Mouse (Mus musculus) embryo, embryonic 10.5 days (tissue): ENCODE data around the gene Slc13a4.
A peak's percentile ranks its signal among the peaks of the same experiment; 100 is the strongest.

Experiments used
- DNase-seq: peaks from one replicate; pipeline ENCODE4 v3.0.0-alpha.2; 2015; ENCODE audit warnings: low spot score

Slc13a4 gene

DNA sequence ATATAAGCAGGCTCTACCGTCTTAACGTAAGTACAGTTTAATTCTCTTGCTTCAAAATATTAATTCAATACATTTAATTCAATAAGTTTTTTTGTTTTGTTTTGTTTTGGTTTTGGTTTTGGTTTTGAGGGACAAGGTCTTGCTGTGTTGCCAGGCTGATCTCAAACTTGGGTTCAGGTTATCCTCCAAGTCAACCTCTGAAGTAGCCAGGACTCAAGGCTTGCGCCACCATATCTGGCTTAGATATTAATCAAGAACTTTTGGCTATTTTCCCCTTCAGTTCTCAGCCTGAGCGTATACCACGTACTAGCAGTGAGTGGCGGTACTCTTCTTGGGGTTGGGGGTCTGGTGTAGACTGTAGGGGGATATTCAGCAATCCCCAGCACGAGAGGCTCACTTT, 5.3 kb downstream of the Slc13a4 start:
- DNase-seq, result no peak

DNA sequence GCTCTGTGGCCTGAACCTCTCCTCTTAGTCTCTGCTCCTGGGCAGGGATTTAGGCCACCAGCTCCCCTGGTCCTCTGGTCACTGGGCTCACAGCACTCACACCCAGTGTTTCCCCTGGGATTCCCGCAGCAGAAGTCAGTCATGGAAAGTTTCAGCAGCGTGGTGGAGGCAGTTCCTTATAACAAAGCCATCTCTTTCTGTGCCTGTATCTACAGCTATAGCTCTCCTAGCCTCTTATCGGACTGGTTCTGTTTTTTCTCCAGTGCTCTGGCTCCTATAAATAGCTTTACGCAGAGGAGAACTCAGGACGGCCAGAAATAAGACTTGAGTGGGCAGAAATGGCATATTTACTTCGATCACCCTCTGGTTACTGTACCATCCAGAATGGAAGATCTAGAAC, 9.6 kb downstream of the Slc13a4 start:
- DNase-seq, result no peak

GRCm38 (mm10) chr6:35297516-35298227, 10.3 kb downstream of the Slc13a4 start:
- no peak for DNase-seq

- DNase-seq, result no peak
These were observed 10.9 kb downstream of the Slc13a4 start for GRCm38 (mm10) chr6:35297001-35297400.

DNA sequence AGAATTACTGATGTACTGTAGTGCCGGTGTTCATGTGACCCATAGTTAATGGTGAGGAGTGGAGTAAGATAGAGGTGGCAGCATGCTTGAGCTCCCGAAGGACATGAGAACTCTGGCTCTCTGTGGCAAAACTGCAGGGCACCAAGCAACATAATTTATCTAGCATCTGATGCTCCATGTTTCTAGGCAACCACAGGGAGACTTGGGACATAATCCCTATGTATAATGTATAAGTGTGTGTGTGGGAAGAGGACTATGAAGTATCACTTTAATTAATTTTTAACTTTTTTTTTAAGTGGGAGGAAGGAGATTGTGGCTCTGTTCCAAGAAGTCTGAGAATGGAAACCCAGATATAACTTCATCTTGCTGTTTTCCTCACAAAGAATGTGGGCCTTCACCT, 13.0 kb downstream of the Slc13a4 start:
- no peak for DNase-seq

- DNase-seq, result no peak
These were observed 18.3 kb downstream of the Slc13a4 start for GRCm38 (mm10) chr6:35289676-35290075.

DNA sequence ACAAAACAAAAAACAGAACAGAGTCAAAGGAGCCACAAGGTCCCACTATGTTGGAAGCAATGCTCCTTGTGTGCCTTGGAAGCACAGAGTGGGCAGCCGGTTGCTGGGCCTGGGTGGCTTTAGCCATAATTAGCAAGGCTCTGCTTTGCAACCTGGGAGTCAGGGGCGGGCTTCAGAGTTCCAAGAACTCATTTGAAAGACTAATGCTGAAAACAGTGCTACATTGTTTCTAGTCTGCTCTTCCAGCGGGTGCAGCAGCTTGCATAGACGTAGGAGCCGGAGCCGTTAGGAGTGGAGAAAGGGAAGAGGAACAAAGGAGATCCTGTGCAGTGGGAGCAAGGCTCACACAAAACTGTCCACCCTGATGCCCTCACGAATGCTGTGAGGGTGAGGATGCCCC, 19.0 kb downstream of the Slc13a4 start:
- DNase-seq, result peak; percentile 21

GRCm38 (mm10) chr6:35288114-35288761, 19.7 kb downstream of the Slc13a4 start:
- peak; percentile 5 for DNase-seq

DNA sequence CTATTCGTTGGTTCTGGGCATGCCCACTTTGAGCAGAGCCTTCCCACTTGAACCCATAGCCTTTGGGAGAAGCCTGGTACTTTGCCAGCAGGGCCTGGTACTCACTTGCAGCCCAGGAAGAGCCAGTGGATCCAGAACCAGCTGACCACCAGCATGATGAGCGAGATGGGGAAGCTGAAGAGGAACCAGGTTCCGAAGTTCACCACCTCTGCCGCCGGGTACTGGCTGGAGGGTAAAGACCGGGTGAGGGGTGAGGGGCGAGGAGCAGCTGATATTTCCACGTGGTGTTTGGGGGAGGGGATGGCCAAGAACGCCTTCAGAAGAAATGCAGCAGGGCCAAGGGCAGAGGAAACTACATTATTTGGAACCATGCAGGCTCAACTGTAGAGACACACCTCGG, 28.6 kb downstream of the Slc13a4 start:
- no peak for DNase-seq

DNA sequence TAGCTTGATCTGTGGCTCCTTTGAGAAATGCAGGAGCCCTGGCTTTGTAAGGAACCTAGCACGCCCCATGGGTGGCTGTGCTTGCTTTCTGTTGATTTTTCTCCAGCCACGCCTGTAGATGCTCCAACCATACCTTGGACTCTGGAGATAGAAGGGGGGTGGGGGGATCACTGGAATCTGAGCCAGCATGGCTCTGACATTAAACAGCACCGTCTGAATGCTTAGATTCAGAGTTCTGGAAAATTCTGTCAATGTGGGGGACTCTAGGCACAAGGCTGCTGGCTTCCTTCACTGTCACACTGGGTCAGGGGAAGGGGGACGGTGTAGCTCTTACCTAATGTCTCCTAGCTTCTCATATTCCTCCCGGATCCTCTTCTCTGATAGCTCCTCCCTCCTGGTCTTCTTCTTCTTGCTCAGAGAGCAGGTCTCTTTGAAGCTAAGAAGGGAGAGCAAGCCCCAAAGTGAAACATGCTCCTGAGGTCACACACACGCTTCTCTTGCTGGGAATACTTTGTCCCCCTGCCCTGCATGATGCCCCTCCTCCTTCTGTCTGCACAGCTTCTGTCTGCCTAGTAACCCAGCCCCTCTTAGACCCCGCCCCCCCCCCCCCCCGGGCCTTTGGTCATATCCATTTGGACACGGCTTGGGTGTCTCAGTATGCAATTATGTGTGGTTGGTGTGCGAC, 29.9 kb downstream of the Slc13a4 start:
- DNase-seq, result no peak

DNA sequence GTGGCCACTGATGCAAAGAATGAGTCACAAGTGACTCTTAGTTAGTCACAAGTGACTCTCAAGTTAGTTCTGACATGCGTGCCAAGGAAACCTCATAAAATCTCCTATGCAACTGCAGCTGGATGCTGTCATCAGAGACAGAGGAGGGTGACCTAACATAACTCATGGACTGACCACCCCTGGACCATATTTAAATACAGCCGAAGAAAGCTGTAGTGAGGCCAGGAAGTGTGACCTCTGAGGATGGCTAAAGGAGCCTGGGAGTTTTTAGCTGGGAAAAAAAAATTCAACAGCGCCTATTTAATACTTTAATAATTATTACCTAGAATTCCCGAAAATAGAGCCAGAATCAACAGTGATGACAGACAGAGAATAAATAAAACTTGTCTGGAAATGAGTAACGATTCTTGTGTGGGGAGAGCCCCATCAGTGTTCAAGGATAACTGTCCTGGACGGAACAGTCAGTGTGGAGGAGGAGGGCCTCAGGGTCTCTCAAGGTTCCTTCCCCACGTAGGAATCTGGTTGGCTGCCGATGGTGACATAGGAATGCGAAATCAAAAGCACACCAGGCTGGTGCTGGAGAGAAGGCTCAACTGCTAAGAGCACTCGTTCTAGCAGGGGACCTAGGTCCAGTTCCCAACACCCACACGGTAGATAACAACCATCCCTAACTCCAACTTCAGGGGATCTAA, 34.4 kb downstream of the Slc13a4 start:
- DNase-seq, result no peak

GRCm38 (mm10) chr6:35271868-35272765, 35.8 kb downstream of the Slc13a4 start:
- no peak for DNase-seq

DNA sequence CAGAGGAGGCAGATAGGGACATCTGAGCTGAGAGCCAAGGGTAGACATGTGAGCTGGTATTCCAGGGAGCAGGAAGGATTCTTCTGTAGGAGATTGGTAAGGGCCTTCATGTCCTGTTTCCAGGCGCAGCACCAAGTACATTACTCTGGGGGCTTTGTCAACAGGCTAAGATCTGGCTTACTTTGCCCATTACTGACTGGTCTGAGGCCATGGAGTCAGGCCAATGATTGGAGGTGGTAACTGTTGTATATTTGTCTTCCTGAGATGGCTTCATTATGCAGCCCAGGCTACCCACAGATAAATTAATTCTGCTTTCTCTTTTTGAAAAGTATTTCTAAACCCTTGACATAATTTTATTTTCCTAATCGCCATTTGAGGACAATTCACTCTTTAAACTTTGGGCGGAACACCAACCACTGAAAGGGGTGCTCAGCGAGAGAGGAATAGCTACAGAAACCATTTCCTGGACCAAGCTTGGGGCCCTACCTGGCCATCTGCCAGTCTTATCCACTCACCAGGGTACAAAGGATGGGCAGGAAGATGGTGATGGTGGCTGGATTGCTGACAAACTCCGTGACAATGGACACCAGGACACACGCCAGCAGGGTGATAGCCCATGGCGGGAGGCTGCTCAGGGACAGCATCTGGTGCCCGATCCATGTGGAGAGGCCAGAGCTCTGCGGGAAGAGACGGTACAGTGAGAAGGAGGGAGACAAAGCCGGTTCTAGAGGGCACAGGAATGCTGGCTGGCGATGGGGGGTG, 36.7 kb downstream of the Slc13a4 start:
- no peak for DNase-seq

DNA sequence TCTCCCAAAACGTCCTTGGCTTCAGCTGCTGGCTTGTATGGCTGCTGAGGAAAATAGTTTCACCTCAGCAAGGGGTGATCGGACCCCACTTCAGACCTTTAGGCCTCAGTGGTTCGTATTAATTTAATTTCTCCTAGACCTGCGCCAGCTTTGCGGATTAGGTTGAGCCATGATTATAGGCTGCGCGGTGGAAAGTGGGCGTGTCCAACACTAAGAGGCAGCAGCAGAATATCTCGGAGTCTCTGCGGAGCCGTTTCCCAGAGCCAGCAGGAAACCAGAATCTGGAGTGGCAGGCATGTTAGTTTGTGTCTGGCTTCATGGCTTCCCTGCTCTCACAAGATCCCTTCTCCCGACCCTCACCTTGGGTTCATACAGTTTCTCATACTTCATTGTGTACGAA, 38.3 kb downstream of the Slc13a4 start:
- no peak for DNase-seq

GRCm38 (mm10) chr6:35268711-35269110, 39.2 kb downstream of the Slc13a4 start:
- DNase-seq, result no peak

GRCm38 (mm10) chr6:35265580-35266278, 42.2 kb downstream of the Slc13a4 start:
- DNase-seq, result no peak

DNA sequence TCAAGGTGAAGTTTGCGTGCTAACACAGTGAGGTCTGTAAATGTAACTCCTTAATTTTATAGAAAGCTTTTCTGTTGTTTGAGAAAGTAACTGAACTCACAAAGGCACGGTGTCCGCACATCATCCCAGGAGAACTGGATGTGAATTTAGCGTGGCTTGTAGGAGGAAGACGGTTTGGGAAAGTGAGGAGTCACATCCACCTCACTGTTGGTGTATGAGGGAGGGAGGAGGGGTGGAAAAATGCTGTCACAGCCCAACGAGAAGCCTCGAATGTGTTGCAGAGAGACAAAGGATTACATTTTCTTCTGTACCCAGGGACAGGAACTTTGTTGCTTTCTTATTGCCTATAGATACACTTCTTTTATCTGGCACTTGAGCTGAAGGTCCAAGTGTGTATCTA, 47.4 kb downstream of the Slc13a4 start:
- DNase-seq, result no peak

DNA sequence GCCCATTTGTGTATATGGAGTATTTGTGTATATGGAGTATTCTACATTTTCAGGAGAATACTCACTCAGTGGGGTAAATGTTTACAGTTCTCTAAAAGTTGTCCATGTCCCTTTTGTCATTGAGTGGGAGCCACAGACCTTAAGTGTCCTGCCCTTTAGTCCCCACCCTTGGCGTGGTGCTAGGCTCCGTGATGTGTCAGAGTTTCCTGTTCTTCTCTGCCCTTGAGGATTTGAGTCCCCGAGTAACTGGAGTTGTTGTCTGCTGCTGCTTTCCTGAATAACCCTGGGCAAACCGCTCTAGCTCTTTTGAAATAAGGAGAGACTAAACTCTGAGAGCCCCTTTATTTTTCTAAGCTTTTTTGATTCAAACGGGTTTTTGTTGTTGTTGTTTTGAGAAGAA, 48.4 kb downstream of the Slc13a4 start:
- no peak for DNase-seq

DNA sequence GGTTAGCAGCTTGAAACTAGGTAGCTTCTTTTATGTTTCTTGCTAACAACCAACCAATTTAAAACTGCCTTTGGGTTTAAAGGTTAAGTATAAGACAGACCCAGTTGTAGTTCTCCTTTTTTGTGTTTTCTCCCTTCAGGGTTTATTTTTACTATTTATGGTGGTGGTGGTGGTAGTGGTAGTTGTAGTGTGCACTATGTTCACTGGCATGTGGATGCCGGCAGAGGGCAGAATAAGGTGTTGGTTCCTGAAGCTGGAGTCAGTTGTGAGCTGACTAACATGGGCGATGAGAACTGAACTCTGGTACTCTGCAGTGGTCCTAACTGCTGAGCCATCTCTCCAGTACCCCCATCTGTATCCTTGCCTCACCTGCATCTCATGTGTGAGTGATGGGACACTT, 49.0 kb downstream of the Slc13a4 start:
- DNase-seq, result no peak

GRCm38 (mm10) chr6:35257626-35258190, 50.2 kb downstream of the Slc13a4 start:
- no peak for DNase-seq
